Mouse (Mus musculus): ENCODE measurements at regions not wholly inside any gene's neighbourhood (a gene's known extent, or its start where the extent isn't known, plus 50 kb on each side); places are given as distances from the start of the nearest gene placed in this dataset.

DNA sequence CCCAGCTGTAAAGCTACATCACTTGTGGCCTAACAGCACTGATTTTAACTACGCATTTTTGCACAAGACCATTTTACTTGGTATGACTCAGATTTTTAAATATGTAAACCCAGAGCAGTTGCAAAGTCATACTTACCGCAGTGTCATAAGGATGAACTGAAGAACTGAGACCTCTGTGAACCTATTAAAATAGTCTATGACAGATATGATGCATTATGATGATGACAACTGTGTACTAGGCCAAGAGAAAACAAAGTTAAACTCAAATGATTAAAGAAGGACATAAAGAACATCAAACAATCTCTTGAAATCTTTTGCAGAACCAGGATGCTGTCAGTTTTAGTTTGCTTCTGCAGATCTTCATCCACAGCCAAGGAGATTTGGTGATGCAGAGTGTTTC, 3483.3 kb upstream of the Gm7489 start:
- no peak overlapping the region for H3K4me3 ChIP-seq (ENCODE audit: low read depth, low read length)
- no peak overlapping the region for H3K27ac ChIP-seq (ENCODE audit: low read length)
- WGBS, result 93% methylated on average over 2 of the region's 2 CpGs
- H3K4me2 ChIP-seq (replicated peaks; ENCODE audit: low read depth, low read length), result no peak overlapping the region
- H3K36me3 ChIP-seq (ENCODE audit: control insufficient read depth, insufficient read depth, low read length), result no peaks in the 10 kb centered on the region
- H3K9ac ChIP-seq (replicated peaks; ENCODE audit: low read depth, low read length), result no peak overlapping the region
- no peaks in the 10 kb centered on the region for H3K9me3 ChIP-seq (ENCODE audit: control insufficient read depth, low read depth, low read length)
- no peak for ATAC-seq (ENCODE audit: insufficient number of reproducible peaks, insufficient read depth, low FRiP score, low read depth)
- no peaks in the 10 kb centered on the region for H3K4me1 ChIP-seq (ENCODE audit: control insufficient read depth, insufficient read depth, low read length)
- H3K27me3 ChIP-seq (ENCODE audit: control insufficient read depth, insufficient read depth, low read length), result no peaks in the 10 kb centered on the region

DNA sequence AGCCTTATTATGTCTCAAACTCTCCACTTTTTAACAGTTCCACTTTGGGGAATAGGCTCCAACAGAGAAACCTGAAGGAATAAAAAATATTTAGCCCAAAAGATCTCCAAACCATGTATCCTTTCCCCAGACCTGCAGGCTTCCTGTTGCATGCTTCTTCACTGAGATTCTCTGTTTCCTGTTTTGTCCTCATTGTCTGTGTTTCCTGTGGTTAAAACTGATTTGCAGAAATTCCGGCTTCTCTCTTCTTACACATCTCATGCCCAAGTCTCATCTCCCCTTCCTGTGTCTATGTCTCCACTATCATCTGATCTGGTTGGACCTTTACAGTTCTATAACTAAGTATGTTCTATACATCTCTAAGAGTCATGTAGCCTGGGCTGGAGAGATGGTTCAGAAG, 3482.2 kb upstream of the Gm7489 start:
- Histone ChIP-seq H3K4me3 (ENCODE audit: low read depth, low read length) (no peak overlapping the region), H3K27me3 (ENCODE audit: control insufficient read depth, insufficient read depth, low read length) (no peaks in the 10 kb centered on the region), H3K36me3 (ENCODE audit: control insufficient read depth, insufficient read depth, low read length) (no peaks in the 10 kb centered on the region), H3K4me1 (ENCODE audit: control insufficient read depth, insufficient read depth, low read length) (no peaks in the 10 kb centered on the region), H3K4me2 (replicated peaks; ENCODE audit: low read depth, low read length) (no peak overlapping the region), H3K27ac (ENCODE audit: low read length) (no peak overlapping the region), H3K9me3 (ENCODE audit: control insufficient read depth, low read depth, low read length) (no peaks in the 10 kb centered on the region), H3K9ac (replicated peaks; ENCODE audit: low read depth, low read length) (no peak overlapping the region)
- ATAC-seq (ENCODE audit: insufficient number of reproducible peaks, insufficient read depth, low FRiP score, low read depth), result no peak
- 80% methylated on average over 1 of the region's 1 CpGs for WGBS

DNA sequence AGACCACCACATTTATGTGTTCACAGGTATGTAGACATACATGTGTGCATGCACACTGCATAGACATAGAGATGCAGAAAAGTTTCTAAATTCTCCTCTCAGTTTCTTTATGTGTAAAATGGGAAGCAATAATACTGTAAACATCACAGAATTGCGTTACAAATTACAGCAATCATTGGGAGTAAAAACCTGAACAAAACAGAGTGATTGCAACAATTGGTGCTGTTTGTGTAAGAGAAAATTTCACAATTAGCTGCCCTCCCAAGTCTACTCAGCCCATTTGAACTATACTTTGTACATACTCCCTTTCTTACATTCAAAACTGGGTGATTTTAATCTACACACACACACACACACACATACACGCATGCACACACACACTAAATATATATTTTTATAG, 3480.8 kb upstream of the Gm7489 start:
- ATAC-seq (ENCODE audit: insufficient number of reproducible peaks, insufficient read depth, low FRiP score, low read depth), result no peak
- H3K4me1 ChIP-seq (ENCODE audit: control insufficient read depth, insufficient read depth, low read length), result no peaks in the 10 kb centered on the region
- 87% methylated on average over 2 of the region's 2 CpGs for WGBS
- no peak overlapping the region for H3K4me2 ChIP-seq (replicated peaks; ENCODE audit: low read depth, low read length)
- H3K9me3 ChIP-seq (ENCODE audit: control insufficient read depth, low read depth, low read length), result no peaks in the 10 kb centered on the region
- no peaks in the 10 kb centered on the region for H3K36me3 ChIP-seq (ENCODE audit: control insufficient read depth, insufficient read depth, low read length)
- H3K4me3 ChIP-seq (ENCODE audit: low read depth, low read length), result no peak overlapping the region
- no peak overlapping the region for H3K9ac ChIP-seq (replicated peaks; ENCODE audit: low read depth, low read length)
- no peak overlapping the region for H3K27ac ChIP-seq (ENCODE audit: low read length)
- no peaks in the 10 kb centered on the region for H3K27me3 ChIP-seq (ENCODE audit: control insufficient read depth, insufficient read depth, low read length)

DNA sequence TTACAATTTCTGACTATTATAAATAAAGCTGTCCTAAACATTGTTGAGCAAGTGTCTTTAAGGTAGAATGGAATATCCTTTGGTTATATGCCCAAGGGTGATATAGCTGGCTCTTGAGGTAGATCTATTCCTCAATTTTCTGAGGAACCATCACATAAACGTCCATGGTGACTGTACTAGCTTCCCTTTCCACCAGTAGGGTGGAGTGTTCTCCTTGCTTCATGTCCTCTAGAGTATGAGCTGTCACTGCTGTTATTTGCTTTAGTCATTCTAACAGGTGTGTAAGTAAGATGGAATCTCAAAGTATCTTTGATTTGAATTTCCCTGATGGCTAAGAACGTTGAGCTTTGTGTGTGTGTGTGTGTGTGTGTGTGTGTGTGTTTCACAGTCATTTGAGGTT, 3475.7 kb upstream of the Gm7489 start:
- Histone ChIP-seq H3K9ac (replicated peaks; ENCODE audit: low read depth, low read length) (no peak overlapping the region), H3K4me3 (ENCODE audit: low read depth, low read length) (no peak overlapping the region), H3K27me3 (ENCODE audit: control insufficient read depth, insufficient read depth, low read length) (no peaks in the 10 kb centered on the region), H3K36me3 (ENCODE audit: control insufficient read depth, insufficient read depth, low read length) (no peaks in the 10 kb centered on the region), H3K4me2 (replicated peaks; ENCODE audit: low read depth, low read length) (no peak overlapping the region), H3K9me3 (ENCODE audit: control insufficient read depth, low read depth, low read length) (no peaks in the 10 kb centered on the region; the same call in 1 of the 2 replicates), H3K4me1 (ENCODE audit: control insufficient read depth, insufficient read depth, low read length) (no peaks in the 10 kb centered on the region), H3K27ac (ENCODE audit: low read length) (no peak overlapping the region)
- WGBS, result 53% methylated on average over 2 of the region's 2 CpGs
- no peak for ATAC-seq (ENCODE audit: insufficient number of reproducible peaks, insufficient read depth, low FRiP score, low read depth)

DNA sequence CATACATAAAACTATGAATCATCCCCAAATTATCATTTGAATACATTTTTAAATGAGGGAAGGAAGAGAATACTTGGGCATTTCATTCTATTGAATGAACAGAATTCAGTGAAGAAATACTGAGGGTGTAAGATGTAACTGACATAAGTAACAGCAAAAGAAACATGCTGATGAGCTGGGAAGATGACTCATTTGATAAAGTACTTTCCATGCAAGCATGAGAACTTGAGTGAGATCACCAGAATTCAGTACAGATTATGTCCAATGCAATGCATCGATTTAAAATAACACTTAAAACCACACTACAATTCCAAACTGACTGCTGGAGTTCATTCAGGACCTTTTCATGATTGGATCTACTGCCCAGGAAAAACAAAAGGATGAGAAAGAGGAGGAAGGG, 3467.1 kb upstream of the Gm7489 start:
- Histone ChIP-seq H3K4me3 (ENCODE audit: low read depth, low read length) (no peak overlapping the region), H3K4me1 (ENCODE audit: control insufficient read depth, insufficient read depth, low read length) (no peaks in the 10 kb centered on the region), H3K36me3 (ENCODE audit: control insufficient read depth, insufficient read depth, low read length) (no peaks in the 10 kb centered on the region), H3K27me3 (ENCODE audit: control insufficient read depth, insufficient read depth, low read length) (no peaks in the 10 kb centered on the region), H3K27ac (ENCODE audit: low read length) (no peak overlapping the region), H3K9me3 (ENCODE audit: control insufficient read depth, low read depth, low read length) (no peaks in the 10 kb centered on the region), H3K9ac (replicated peaks; ENCODE audit: low read depth, low read length) (no peak overlapping the region), H3K4me2 (replicated peaks; ENCODE audit: low read depth, low read length) (no peak overlapping the region)
- WGBS, result 94% methylated on average over 1 of the region's 1 CpGs
- ATAC-seq (ENCODE audit: insufficient number of reproducible peaks, insufficient read depth, low FRiP score, low read depth), result no peak

DNA sequence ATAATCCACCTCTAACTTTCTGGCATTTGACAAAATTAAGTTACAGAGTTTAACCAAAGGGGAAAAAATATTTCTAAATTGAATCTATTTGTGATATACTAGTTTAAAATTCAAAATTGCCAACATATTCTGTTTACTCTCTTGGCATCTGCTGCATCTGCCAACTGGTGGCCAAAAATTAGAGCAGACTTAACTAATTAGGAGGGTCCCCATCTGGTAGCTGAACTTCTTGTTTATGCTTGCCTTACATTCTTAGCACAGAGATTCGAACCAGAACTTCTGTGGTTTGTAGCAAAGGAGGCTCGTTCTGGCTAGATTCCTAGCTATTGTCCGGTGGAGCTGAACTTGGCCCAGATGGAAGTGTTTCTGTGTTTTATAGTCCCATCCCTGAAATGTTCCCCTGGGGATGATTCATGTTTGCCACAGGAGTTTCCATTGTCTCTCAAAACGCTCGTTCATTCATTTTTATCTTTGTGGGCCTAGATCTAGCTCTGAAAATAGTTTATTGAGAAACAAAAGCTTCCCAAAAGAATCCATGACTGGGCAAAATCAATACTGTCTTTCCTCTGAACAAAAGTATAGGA, 3461.5 kb upstream of the Gm7489 start:
- Histone ChIP-seq H3K9ac (replicated peaks; ENCODE audit: low read depth, low read length) (no peak overlapping the region), H3K27me3 (ENCODE audit: control insufficient read depth, insufficient read depth, low read length) (no peaks in the 10 kb centered on the region), H3K36me3 (ENCODE audit: control insufficient read depth, insufficient read depth, low read length) (no peaks in the 10 kb centered on the region), H3K4me1 (ENCODE audit: control insufficient read depth, insufficient read depth, low read length) (no peaks in the 10 kb centered on the region), H3K9me3 (ENCODE audit: control insufficient read depth, low read depth, low read length) (no peaks in the 10 kb centered on the region), H3K4me3 (ENCODE audit: low read depth, low read length) (no peak overlapping the region), H3K4me2 (replicated peaks; ENCODE audit: low read depth, low read length) (no peak overlapping the region), H3K27ac (ENCODE audit: low read length) (no peak overlapping the region)
- WGBS, result 81% methylated on average over 5 of the region's 5 CpGs
- ATAC-seq (ENCODE audit: insufficient number of reproducible peaks, insufficient read depth, low FRiP score, low read depth), result no peak

DNA sequence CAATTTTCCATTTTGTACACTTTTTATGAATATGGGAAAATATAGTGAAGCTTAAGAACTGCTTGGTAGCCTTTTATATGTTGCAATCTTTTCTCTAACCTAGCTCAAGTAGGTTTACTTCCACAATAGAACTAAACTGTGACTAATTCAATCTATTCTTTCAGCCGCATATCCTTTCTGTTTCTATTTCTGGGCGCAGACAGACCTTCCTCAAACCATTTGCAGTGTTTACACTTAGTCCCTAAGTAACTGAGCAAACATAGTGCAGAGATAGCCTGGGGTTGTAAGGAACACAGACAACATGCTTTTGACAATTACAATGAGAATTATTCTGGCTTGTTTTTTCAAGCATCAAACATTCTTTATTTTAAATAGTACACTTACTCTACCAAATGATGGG, 3435.1 kb upstream of the Gm7489 start:
- H3K4me2 ChIP-seq (replicated peaks; ENCODE audit: low read depth, low read length), result no peak overlapping the region
- H3K9me3 ChIP-seq (ENCODE audit: control insufficient read depth, low read depth, low read length), result no peaks in the 10 kb centered on the region
- no peaks in the 10 kb centered on the region for H3K36me3 ChIP-seq (ENCODE audit: control insufficient read depth, insufficient read depth, low read length)
- no peak for ATAC-seq (ENCODE audit: insufficient number of reproducible peaks, insufficient read depth, low FRiP score, low read depth)
- H3K9ac ChIP-seq (replicated peaks; ENCODE audit: low read depth, low read length), result no peak overlapping the region
- no peak overlapping the region for H3K4me3 ChIP-seq (ENCODE audit: low read depth, low read length)
- whole genome bisulfite sequencing, result 32% methylated on average over 2 of the region's 2 CpGs
- no peaks in the 10 kb centered on the region for H3K4me1 ChIP-seq (ENCODE audit: control insufficient read depth, insufficient read depth, low read length)
- no peaks in the 10 kb centered on the region for H3K27me3 ChIP-seq (ENCODE audit: control insufficient read depth, insufficient read depth, low read length)
- H3K27ac ChIP-seq (ENCODE audit: low read length), result no peak overlapping the region

DNA sequence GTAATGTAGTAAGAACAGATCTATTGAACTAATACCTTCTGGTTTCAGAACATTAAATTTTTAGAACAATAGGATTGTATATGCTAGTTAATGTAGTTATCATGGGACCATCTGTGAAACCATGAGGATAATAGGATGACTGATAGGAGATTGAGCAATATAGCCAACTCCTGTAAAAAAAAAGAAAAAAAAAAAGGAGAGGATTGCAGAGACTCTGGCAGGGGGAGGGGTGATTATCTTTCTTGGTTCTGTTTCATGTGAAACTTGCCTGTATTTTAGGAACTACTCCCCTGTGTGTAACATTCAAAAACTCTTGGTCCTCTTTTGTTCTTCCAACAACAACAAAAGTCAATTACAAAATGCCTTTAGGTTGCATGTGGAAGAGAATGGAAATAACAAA, 3412.1 kb upstream of the Gm7489 start:
- Histone ChIP-seq H3K4me3 (ENCODE audit: low read depth, low read length) (no peak overlapping the region), H3K4me1 (ENCODE audit: control insufficient read depth, insufficient read depth, low read length) (no peaks in the 10 kb centered on the region)
- no peak for ATAC-seq (ENCODE audit: insufficient number of reproducible peaks, insufficient read depth, low FRiP score, low read depth)

DNA sequence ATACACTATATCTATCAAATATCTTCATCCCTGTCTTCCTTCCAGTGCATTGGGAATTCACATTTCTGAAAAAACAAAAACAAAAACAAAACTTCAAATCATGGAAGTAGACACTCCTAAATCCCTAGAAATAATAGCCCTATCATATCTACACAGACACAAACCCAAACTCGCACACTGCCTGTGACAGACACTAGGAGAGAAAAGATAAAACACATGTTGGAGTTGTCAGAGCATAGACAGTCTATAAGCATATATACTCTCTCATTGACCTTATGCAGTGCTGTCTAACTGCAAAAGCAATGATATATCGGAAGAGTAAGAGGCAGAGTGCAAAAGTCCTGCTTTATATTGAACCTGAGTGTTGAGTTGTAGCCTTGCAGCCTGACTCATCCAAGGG, 3386.0 kb upstream of the Gm7489 start:
- H3K27ac ChIP-seq (ENCODE audit: low read length), result no peak overlapping the region
- H3K9me3 ChIP-seq (ENCODE audit: control insufficient read depth, low read depth, low read length), result no peaks in the 10 kb centered on the region
- 71% methylated on average over 2 of the region's 2 CpGs for WGBS
- H3K36me3 ChIP-seq (ENCODE audit: control insufficient read depth, insufficient read depth, low read length), result no peaks in the 10 kb centered on the region
- no peak for ATAC-seq (ENCODE audit: insufficient number of reproducible peaks, insufficient read depth, low FRiP score, low read depth)
- no peak overlapping the region for H3K4me3 ChIP-seq (ENCODE audit: low read depth, low read length)
- no peak overlapping the region for H3K9ac ChIP-seq (replicated peaks; ENCODE audit: low read depth, low read length)
- no peaks in the 10 kb centered on the region for H3K4me1 ChIP-seq (ENCODE audit: control insufficient read depth, insufficient read depth, low read length)
- H3K27me3 ChIP-seq (ENCODE audit: control insufficient read depth, insufficient read depth, low read length), result no peaks in the 10 kb centered on the region
- no peak overlapping the region for H3K4me2 ChIP-seq (replicated peaks; ENCODE audit: low read depth, low read length)

More for the DNA sequence above, 3412.1 kb upstream of the Gm7489 start:
- Histone ChIP-seq H3K9me3 (ENCODE audit: control insufficient read depth, low read depth, low read length) (no peaks in the 10 kb centered on the region), H3K27me3 (ENCODE audit: control insufficient read depth, insufficient read depth, low read length) (no peaks in the 10 kb centered on the region), H3K9ac (replicated peaks; ENCODE audit: low read depth, low read length) (no peak overlapping the region), H3K36me3 (ENCODE audit: control insufficient read depth, insufficient read depth, low read length) (no peaks in the 10 kb centered on the region), H3K4me2 (replicated peaks; ENCODE audit: low read depth, low read length) (no peak overlapping the region), H3K27ac (ENCODE audit: low read length) (no peak overlapping the region)

Measured in stomach, embryonic 14.5 days (tissue).